ENCODE assay signal across 10 mouse cellular contexts in genomic region chr10:99161987-99162582, GRCm38 (mm10). TPM values are rescaled to one million over a fixed set of nuclear protein-coding genes. Genes with fewer than 3 reads are reported as not detected.
DNase-seq lines count a peak whose midpoint lies in the region; ATAC-seq and TF ChIP-seq lines count a peak whose summit lies in the region.
"Had no signal": no experiment of that assay in that cellular context is flagged by ENCODE, and none has a peak within 500 bp of the region (broad histone marks: within the 10 kb centered on the region; RNA-seq: fewer than 3 reads in every experiment).

No protein-coding gene starts in this region.

- 40% methylated on average over 8 of the region's 8 CpGs for WGBS in liver, postnatal 0 days (ENCODE audit: insufficient replicate concordance)
- WGBS in liver, embryonic 12.5 days (ENCODE audit: insufficient replicate concordance) = 38% methylated on average over 8 of the region's 8 CpGs
- 44% methylated on average over 8 of the region's 8 CpGs for WGBS in hindbrain, embryonic 11.5 days
- WGBS in midbrain, embryonic 16.5 days = 37% methylated on average over 8 of the region's 8 CpGs

- no peak for TF ChIP-seq EP300 in liver, postnatal 0 days (IDR thresholded peaks at IDR 0.05; ENCODE audit: low read depth)

- 0 out of 2 replicates have a peak, but pooled peaks cover 4% of the 10 kb centered on the region for H3K36me3 ChIP-seq in liver, postnatal 0 days (replicated peaks; ENCODE audit: insufficient read depth, low read length)
- H3K36me3 ChIP-seq in liver, embryonic 12.5 days = peaks cover 9% of the 10 kb centered on the region; the same call in 1 of the 2 replicates
- H3K36me3 ChIP-seq in hindbrain, embryonic 11.5 days (ENCODE audit: control insufficient read depth, insufficient read depth, low read length) = no peaks in the 10 kb centered on the region
- no peaks in the 10 kb centered on the region for H3K36me3 ChIP-seq in midbrain, embryonic 16.5 days (ENCODE audit: control insufficient read depth, insufficient read depth, low read length)

- no peak overlapping the region for H3K9ac ChIP-seq in liver, postnatal 0 days (replicated peaks)
- no peak overlapping the region for H3K9ac ChIP-seq in liver, embryonic 12.5 days
- H3K9ac ChIP-seq in hindbrain, embryonic 11.5 days (ENCODE audit: low read depth, low read length) = no peak overlapping the region
- H3K9ac ChIP-seq in midbrain, embryonic 16.5 days (ENCODE audit: low read depth, low read length) = no peak overlapping the region

- no peak overlapping the region for H3K27ac ChIP-seq in liver, postnatal 0 days (ENCODE audit: low read depth)
- no peak overlapping the region for H3K27ac ChIP-seq in liver, embryonic 12.5 days
- H3K27ac ChIP-seq in hindbrain, embryonic 11.5 days (ENCODE audit: low read depth, low read length) = no peak overlapping the region
- no peak overlapping the region for H3K27ac ChIP-seq in midbrain, embryonic 16.5 days (ENCODE audit: low read length)

- H3K27me3 ChIP-seq in liver, postnatal 0 days (ENCODE audit: insufficient read depth, low read length) = no peaks in the 10 kb centered on the region
- no peaks in the 10 kb centered on the region for H3K27me3 ChIP-seq in liver, embryonic 12.5 days (replicated peaks)
- H3K27me3 ChIP-seq in hindbrain, embryonic 11.5 days (ENCODE audit: control insufficient read depth, insufficient read depth, low read length) = no peaks in the 10 kb centered on the region
- H3K27me3 ChIP-seq in midbrain, embryonic 16.5 days (ENCODE audit: control insufficient read depth, insufficient read depth, low read depth, low read length) = no peaks in the 10 kb centered on the region

- peak; percentile 32 to 44 for DNase-seq in cerebellum, adult 18-20 months
- no peak for DNase-seq in cerebellum, adult 11-12 months
- DNase-seq in liver, postnatal 0 days = no peak
- peak; percentile 62 to 77 for DNase-seq in cerebellum, postnatal 10 days
- DNase-seq in hindbrain, embryonic 11.5 days (ENCODE audit: low spot score) = peak; percentile 74
- DNase-seq in layer of hippocampus, adult 8-10 months (ENCODE audit: low spot score in 2 of 2) = no peak

- no peak overlapping the region for H3K4me3 ChIP-seq in liver, postnatal 0 days (ENCODE audit: low read depth, low read length)
- no peak overlapping the region for H3K4me3 ChIP-seq in liver, embryonic 12.5 days
- no peak overlapping the region for H3K4me3 ChIP-seq in hindbrain, embryonic 11.5 days (ENCODE audit: low read depth, low read length)
- H3K4me3 ChIP-seq in midbrain, embryonic 16.5 days (ENCODE audit: low read depth, low read length) = no peak overlapping the region

- H3K4me2 ChIP-seq in liver, postnatal 0 days (ENCODE audit: low read depth, low read length) = no peak overlapping the region
- H3K4me2 ChIP-seq in liver, embryonic 12.5 days = no peak overlapping the region
- H3K4me2 ChIP-seq in hindbrain, embryonic 11.5 days (replicated peaks; ENCODE audit: low read depth, low read length) = no peak overlapping the region
- H3K4me2 ChIP-seq in midbrain, embryonic 16.5 days (ENCODE audit: low read length) = no peak overlapping the region

- no peaks in the 10 kb centered on the region for H3K9me3 ChIP-seq in liver, postnatal 0 days (ENCODE audit: low read length)
- no peaks in the 10 kb centered on the region for H3K9me3 ChIP-seq in liver, embryonic 12.5 days (replicated peaks)
- no peaks in the 10 kb centered on the region for H3K9me3 ChIP-seq in hindbrain, embryonic 11.5 days (ENCODE audit: control insufficient read depth, low read length)
- H3K9me3 ChIP-seq in midbrain, embryonic 16.5 days (replicated peaks; ENCODE audit: control insufficient read depth, low read length, poor library complexity, severe bottlenecking) = no peaks in the 10 kb centered on the region

- TF ChIP-seq CTCF in liver, postnatal 0 days (IDR thresholded peaks at IDR 0.05; ENCODE audit: low read depth) = peak; percentile 78

- 0 out of 2 replicates have a peak, but pooled peaks cover 2% of the 10 kb centered on the region for H3K4me1 ChIP-seq in liver, postnatal 0 days (ENCODE audit: insufficient read depth)
- H3K4me1 ChIP-seq in liver, embryonic 12.5 days = no peaks in the 10 kb centered on the region
- no peaks in the 10 kb centered on the region for H3K4me1 ChIP-seq in hindbrain, embryonic 11.5 days (replicated peaks; ENCODE audit: control insufficient read depth, insufficient read depth, low read length)
- no peaks in the 10 kb centered on the region for H3K4me1 ChIP-seq in midbrain, embryonic 16.5 days (ENCODE audit: control insufficient read depth, insufficient read depth, low read length)

- 0 out of 2 replicates have a peak, but pooled peaks have one; percentile 33 for ATAC-seq in liver, postnatal 0 days
- no peak for ATAC-seq in liver, embryonic 12.5 days
- peak; percentile 55; the same call in 1 of the 2 replicates for ATAC-seq in hindbrain, embryonic 11.5 days (ENCODE audit: low FRiP score)
- peak; percentile 25; the same call in 1 of the 2 replicates for ATAC-seq in midbrain, embryonic 16.5 days

RNA-seq across cellular contexts. Expression of gene Phxr2, which starts 36.0 kb away (rescaled TPM):
- polyA plus RNA-seq in liver, postnatal 0 days (2015; fragmentation: Nextera tagmentation; extraction: Ambion mirVana) = not detected in 2 replicates
- polyA plus RNA-seq in liver, embryonic 12.5 days (2016; fragmentation: Nextera tagmentation; extraction: Ambion mirVana) = not detected in 2 replicates
- polyA plus RNA-seq in hindbrain, embryonic 11.5 days (2014; fragmentation: Nextera tagmentation; extraction: Ambion mirVana) = not detected in 2 replicates
- not detected in 2 replicates for polyA plus RNA-seq in midbrain, embryonic 16.5 days (2015; fragmentation: Nextera tagmentation; extraction: Ambion mirVana)
- not detected for total RNA-seq in layer of hippocampus, adult 8-10 months (2022)
- total RNA-seq: left cerebral cortex, adult 18-20 months had no signal
- polyA plus RNA-seq: stomach, embryonic 14.5 days had no signal

RNA-seq across cellular contexts. Expression of gene Galnt4, which starts 54.1 kb away (rescaled TPM):
- 2.2 and 2.6 TPM in 2 replicates for polyA plus RNA-seq in liver, postnatal 0 days (2015; fragmentation: Nextera tagmentation; extraction: Ambion mirVana)
- polyA plus RNA-seq in liver, embryonic 12.5 days (2016; fragmentation: Nextera tagmentation; extraction: Ambion mirVana) = 4.2 and 4.5 TPM in 2 replicates
- 4.2 and 4.7 TPM in 2 replicates for polyA plus RNA-seq in hindbrain, embryonic 11.5 days (2014; fragmentation: Nextera tagmentation; extraction: Ambion mirVana)
- polyA plus RNA-seq in midbrain, embryonic 16.5 days (2015; fragmentation: Nextera tagmentation; extraction: Ambion mirVana) = 2.6 and 2.8 TPM in 2 replicates
- 1 to 10 TPM; 3.4 to 4.7 (median 3.8) TPM for total RNA-seq in layer of hippocampus, adult 8-10 months (2022)

RNA-seq across cellular contexts. Expression of gene Poc1b, which starts 55.2 kb away (rescaled TPM):
- polyA plus RNA-seq in liver, postnatal 0 days (2015; fragmentation: Nextera tagmentation; extraction: Ambion mirVana) = 3.9 TPM in 2 replicates
- polyA plus RNA-seq in liver, embryonic 12.5 days (2016; fragmentation: Nextera tagmentation; extraction: Ambion mirVana) = 8.5 and 8.7 TPM in 2 replicates
- polyA plus RNA-seq in hindbrain, embryonic 11.5 days (2014; fragmentation: Nextera tagmentation; extraction: Ambion mirVana) = 26.5 and 34.1 TPM in 2 replicates
- polyA plus RNA-seq in midbrain, embryonic 16.5 days (2015; fragmentation: Nextera tagmentation; extraction: Ambion mirVana) = 10.5 and 11.2 TPM in 2 replicates
- 10 to 100 TPM in 1 of 4 experiments, 1 to 10 TPM in 3; 7.4 to 11.2 (median 8.1) TPM for total RNA-seq in layer of hippocampus, adult 8-10 months (2022)

Comparison
In these comparisons a context has a peak if more than half of its experiments do, and no peak if none do; other contexts are left out.
1. DNase-seq: peak in cerebellum, adult 18-20 months (2 of 2), cerebellum, postnatal 10 days (2 of 2) and hindbrain, embryonic 11.5 days (single experiment); none in cerebellum, adult 11-12 months (single experiment), liver, postnatal 0 days (single experiment) and layer of hippocampus, adult 8-10 months (0 of 2).